Mouse (Mus musculus): Measurements from ENCODE around the gene Ifnlr1. TPM values are rescaled to one million over a fixed set of nuclear protein-coding genes. Genes with fewer than 3 reads are reported as not detected.
"Not testable (repeated sequence)": the region's sequence is repeated elsewhere in the genome, so short reads cannot be mapped to it uniquely, and the experiment has no call there.

The Ifnlr1 gene
- total RNA-seq (2021), result under 1 TPM; 0.08 to 0.10 TPM

DNA sequence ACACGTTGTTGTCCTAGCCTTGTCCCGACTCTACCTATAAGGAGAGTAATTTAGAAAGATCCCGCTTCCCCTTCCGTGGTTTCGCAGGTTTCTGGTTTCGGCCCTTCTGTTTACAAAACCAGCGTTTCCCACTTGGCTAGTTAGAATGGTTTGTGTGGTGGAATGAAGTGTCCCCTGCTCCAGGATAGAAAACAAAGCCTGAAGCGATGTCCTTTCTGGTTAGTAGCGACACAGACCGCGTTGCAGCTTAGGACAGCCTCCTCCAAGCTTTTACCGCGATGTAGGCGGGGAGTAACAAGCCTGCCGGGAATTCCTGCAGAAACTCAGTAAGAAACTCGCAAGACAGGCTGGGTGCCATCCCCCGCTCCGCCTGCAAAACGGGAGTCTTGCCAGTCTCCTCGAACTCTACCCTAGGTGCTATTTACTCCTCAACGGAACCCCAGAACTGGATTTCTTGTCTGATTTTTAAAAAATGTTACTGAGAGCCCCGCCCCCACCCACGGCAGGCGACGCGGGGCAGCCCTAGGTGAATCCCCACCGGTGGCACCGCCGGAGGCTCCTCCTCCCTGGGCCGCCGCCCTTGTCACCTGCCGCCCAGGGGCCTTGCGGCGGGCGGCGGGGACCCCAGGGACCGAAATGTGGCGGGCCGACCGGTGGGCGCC, at the start of gene Ifnlr1:
Gene Ifnlr1, plus strand, starts transcription at position 382 of the 662 bp plus-strand sequence.
- DNase-seq, result peak in 1 of 2 experiments; percentile 25

DNA sequence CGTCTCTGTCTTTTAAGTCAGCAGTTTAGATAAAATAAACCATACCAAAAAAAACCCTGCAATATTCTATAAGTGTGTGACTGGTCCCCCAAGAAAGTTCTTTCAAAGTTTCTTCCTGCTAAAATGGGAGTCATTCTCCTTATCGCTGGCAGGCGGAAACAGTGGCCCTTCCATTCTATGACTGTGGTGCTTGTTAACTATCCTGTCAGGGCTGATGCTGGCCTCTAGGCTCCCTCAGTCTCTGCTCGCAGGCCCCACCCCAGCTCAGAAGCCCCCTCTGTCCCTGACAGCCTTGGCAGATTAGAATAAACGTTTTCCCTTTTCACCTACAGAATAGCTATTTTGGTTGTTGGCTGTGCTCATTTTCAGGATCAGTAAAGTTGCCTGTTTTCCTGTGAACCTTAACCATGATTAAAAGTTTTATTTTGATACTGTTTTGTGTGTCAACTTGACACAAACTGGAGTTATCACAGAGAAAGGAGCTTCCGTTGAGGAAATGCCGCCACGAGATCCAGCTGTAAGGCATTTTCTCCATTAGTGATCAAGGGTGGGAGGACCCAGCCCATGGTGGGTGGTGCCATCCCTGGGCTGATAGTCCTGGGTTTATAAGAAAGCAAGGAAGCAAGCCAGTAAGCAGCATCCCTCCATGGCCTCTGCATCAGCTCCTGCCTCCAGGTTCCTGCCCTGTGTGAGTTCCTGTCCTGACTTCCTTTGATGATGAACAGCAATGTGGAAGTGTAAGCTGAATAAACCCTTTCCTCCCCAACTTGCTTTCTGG, 44.6 kb upstream of the Ifnlr1 start:
- not testable (repeated sequence) for DNase-seq

DNA sequence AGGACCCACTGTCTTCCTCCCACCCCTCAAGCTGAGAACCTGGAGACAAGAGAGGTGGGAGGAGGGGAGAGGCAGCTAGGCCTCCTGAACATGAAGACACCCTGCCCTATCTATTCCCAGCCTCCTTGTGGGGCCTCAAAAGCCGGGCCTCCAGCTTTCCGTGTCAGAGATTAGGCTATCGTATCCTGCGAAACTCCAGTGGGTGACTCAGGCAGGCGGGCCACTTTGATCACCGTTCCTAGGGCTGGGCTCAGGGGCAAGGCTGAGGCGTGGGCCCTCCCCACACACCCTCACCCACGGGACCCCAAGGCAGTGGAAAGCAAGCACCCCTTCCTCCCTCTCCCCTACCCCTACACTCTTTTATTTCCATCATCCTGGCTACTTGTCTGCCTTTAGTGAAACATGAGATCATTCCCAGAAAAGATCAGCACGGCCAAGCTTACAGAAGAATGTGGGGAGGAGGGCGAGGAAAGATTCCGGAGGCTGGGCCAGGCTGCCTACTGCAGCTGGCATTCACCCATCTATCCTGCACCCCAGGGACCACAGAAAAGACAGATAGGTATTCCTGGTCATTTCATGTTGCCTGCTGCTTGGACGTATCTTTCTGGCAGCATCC, 41.0 kb upstream of the Ifnlr1 start:
- no peak for DNase-seq

DNA sequence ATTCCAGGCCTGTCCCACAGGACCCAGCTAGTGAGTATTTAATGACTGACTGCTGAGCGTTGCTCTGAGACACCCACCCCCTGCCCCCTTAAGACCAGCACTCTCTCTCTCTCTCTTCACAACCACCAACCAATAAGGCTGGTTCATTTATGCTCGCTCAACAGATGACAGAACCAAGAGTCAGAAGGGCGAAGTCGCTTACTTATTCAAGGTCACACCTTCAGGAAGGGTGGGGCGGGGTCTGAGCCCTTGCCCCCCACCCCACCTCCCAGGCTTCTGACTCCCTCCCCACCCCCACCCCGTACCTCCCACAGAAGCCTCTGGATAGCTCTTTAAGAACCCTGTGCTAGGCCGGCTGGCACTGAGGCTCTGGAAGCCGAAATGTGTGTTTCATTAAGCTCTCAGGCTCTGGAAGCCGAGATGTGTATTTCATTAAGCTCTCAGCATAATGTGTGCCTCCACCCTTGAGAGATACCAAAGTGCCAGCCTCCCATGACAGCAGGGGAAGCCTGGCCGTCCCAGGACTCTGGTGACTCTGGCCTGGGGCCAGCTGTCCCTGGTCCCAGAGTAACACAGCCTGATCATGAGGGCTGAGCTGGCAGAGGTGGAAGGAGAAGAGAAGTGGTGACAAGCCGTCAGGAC, 33.0 kb upstream of the Ifnlr1 start:
- no peak for DNase-seq

DNA sequence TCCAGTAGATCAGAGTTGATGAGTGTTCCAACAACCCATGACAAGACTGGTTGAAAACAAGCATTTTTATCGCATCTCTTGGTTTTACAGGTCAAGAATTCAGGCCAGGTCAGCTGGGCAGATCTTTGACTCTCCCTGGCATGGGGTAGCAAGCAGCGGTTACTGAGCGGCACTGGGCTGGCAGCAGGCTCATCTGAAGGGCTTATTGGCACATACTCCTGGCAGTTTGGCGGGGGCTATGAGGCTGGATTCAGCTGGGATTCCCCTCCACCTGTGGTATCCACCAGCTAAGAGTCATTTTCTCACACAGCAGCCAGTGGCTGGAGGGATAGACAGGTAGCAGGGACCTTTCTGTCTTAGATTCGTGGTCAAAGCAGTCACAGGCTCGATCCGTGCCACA, 32.1 kb upstream of the Ifnlr1 start:
- no peak for DNase-seq

DNA sequence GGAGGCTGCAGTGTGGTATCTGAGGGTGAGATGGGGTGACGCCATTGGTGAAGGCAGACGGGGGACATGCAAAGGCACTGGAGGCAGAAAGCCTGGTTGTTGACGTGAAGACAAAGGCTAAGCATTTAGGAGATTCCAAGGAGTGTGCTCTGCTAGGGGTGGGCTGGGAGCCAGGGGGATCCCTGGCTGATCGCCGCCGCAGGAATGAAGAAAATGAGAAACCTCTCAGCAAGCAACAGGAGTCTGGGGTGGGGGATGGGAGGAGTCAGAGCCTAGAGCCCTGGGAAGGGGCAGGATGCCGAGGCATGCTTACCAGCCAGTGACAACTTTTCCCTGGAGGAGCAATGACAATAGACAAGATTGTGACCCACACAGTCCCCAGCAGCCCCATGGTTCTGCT, 30.6 kb upstream of the Ifnlr1 start:
- DNase-seq, result no peak

DNA sequence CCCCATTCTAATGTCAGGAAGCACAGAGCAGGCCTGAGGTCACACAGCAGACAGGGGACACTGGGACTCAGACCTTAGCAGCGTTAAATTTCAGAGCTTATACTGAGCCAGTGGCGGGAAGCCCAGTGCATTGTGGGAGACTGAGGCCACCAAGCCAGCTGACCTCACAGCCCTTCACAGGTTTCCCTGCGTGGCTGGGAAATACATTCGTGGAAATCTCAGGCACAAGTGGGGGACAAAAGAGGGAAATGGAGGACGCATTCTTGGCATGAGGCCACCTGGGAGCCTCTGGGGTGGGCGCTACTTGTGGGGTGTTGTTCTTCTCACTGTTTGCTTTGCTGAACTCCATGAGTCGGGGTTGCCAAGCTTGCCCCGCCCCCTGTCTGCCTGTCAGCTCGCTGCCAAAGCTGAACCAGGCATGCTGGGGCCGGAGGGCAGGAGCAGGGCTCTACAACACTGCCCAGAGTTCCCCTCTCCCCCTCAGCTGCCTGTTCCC, 29.9 kb upstream of the Ifnlr1 start:
- no peak for DNase-seq

DNA sequence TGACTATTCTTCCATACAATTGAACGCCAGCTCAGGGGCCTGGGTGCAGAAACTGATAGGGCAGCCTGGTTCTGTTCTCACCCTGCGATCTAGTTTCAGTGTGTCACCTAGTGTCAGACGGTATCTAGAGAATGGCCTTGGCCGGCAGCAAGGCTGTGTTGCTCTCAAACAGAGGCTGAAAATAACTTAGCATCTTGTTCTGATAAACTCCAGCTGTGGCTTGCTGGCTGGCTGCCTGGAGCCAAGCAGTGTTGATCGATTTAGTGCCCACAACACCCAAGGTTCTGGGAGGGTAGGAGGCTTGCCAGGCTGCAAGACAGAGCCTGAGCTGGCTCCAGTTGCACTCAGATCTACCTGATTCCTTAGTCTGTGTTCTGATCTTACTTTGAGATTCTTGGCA, 27.6 kb upstream of the Ifnlr1 start:
- no peak for DNase-seq

DNA sequence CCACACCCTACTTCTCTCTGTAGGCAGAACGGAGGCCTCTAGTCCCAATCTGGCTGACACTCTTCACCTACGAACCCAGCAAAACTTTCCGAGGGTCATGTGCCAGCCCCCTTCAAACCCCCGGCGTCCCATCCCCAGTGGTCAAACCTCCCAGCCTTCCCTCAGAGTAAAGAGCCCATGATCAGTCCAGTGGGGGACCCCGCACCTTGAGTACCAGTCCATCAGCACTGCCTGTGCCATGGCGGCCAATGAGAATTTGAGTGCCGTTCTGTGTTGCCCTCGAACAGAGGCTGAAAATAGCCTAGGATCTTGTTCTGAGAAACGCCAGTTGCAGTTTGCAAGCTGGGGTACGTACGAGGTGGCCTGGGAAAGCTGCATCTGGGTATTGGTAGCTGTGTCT, 27.2 kb upstream of the Ifnlr1 start:
- DNase-seq, result no peak

DNA sequence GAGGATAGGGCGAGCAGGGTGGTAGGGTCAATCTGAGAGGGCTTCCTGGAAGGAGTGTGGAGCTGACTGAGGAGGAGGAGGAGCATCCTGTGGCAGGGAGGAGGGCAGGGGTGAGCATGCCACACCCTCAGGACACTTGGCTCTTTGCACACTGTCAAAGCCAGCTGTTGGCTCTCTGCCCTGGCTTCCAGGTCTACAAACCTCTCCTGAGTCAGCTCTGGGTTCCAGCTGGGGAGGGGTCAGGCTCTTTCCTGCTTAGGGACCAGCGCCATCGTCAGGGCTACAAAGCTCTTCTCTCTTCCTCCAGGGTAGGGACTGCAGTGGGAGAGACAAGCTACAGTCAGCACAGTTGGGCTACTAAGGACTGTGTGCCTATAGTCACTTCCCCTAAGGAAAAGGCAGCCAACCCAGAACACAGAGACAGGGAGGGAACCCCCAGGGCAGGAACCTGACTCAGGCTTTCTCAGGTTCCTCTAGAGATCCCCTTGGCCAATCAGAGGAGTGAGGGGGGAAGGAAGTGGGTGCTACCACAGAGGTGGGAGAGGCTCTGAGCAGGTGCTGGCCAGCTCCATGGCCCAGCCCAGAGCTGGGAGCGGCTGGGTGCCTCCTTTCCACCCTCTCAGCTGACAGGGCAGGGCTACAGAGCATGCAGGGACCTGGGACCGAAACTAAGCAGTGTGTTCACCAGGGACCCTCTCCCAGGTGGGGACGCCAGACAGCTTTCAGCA, 24.8 kb upstream of the Ifnlr1 start:
- DNase-seq, result no peak

DNA sequence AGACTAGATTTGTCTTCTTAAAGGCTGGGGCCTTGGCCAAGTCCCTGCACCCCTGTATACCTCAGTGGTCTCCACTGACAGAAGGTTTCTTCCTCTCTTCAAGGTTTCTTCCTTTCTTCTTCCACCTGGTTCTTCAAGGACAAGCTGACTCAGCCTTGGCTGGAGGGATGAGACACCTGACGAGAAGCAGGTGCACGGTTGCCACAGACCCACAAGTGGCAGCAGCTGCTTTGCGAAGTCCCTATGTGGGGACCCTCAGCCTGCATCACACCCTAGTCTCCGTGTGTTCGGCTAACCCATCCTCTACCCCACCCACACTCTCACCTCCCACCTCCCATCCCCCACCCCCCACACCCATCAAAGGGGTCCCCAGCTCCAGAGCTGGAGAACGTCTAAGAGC, 24.1 kb upstream of the Ifnlr1 start:
- no peak for DNase-seq

DNA sequence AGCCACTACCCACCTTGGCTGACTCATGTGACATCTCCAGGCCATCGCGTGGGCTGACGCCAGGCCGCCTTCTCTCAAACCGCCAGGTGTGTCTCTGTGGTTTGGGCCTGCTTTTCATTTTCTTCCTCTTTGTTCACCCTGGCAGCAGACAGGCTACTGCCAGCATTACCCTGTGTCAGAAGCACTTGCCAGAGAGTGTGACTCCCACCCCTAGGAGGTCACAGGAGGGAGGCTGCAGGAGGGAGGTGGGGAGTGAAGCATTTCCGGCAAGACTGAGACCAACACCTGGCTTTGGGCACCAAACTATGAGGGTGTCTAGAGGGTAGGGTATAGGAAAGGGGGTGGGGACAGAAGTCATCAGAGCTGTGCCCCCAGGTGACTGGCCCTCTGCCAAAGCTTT, 21.4 kb upstream of the Ifnlr1 start:
- no peak for DNase-seq

DNA sequence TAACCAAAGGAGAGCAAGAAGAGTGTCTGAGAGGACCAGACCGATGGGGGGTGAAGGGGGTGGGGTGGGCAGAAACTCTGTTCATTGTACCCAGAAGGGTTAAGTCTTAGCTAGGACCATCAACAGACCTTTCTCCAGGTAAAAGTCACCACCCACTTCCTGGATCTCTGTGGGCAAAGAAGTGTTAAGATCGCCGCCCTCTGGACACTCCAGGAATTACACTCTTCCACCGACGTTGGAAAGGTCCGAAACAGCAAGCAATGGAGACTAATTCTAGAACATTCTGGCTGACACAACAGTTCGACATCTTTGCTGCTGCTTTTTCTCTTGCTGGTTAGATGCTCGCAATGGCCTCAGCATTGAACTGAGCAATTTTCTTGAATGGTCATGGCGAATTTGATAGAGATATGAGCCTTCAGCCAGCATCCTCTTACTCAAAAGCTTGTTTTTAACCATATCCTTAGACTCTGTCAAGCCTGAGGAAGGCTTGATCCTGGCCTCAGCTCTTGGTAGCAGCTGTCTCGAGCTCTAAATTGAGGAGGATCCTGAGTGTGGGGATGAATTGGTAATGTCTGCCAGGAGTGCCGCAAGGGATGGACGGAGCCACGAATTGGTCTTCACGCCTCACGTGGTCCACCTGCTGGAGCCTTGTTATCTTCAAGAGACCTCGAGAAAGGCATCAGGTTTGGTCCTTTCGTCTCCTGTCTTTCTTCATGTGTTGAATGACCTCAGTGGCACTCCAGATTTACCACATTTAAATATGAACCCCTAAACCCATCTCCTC, 19.7 kb upstream of the Ifnlr1 start:
- DNase-seq, result no peak

DNA sequence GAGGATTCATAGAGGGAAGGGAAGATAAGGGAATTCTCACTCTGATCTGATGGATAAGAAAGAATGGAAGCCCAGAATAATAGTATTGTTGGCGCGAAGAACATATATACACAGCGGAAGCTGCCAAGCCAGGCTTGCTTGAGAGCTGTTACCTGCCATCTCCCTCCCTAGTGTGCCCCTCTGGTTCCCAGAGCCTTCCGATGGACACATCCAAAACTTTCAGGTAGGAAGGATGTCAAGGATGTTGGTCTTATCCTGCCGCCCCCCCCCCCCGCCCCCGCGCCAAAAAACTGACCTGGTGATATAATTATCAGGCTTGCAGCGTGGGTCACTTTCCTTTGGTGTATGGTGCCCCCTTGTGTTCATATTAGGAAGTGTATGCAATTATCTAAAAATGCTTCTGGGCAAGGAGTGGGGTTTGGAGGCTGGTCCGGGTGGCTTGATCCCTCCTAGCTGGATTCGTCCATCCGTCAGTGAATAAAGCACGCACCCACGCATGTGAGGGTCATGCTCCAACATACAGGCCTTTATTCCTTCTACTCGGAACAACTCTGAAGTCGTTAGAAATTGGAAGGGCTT, 18.7 kb upstream of the Ifnlr1 start:
- no peak for DNase-seq

DNA sequence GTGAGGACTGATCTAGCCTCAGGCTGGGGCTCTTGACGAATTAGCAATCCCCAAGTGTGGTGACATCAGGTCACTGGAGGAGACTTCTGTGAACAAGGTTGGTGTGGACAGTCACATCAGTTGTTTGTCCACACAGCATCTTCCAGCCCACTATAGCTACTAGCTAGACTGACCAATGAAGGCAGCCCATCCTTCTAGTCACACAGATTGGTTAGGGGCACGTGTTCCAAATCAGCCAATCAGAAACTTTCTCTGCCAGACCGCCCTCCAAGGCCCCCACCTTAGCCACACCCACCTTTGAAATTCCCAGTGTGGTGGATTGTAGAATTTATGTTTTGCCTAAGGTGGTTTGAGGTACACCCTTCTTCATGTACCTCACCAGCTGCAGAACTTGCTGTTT, 12.6 kb upstream of the Ifnlr1 start:
- no peak for DNase-seq

DNA sequence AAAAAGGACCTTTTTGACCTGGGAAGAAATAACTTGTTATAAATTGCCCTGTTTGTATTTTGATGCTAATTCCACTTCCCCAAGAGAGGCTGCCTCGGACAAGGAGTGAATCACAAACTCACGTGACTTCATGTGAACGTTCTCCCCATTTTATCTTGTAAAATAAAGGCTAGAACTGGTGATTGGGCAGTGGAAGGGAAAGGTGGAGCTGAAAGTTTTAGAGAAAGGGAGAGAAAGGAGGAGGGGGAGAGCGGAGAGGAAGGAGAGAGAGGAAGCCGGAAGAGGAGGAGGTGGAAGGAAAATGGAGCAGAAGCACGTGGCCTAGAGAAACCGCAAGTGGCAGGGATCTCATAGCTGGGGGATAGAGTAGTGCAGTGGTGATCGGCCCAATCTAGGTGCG, 11.1 kb upstream of the Ifnlr1 start:
- DNase-seq, result no peak

DNA sequence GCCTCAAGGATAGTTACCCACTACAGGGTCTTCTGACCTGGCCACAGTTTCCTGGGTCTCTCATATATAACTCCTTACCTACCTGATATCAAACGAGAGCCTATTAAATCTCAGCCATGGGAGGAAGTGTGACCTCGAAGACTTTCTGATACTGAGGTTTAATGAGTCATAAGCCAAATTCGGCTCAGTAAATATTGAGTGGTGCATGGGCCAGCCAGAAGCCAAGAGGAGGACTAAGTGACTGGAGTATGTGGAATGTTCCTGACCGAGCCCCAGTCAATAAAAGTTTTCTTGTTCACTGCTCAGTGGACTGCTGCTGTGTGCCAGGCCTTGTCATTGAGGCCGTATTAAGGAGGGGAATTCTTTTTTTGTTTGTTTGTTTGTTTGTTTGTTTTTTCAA, 9.6 kb upstream of the Ifnlr1 start:
- DNase-seq, result no peak

DNA sequence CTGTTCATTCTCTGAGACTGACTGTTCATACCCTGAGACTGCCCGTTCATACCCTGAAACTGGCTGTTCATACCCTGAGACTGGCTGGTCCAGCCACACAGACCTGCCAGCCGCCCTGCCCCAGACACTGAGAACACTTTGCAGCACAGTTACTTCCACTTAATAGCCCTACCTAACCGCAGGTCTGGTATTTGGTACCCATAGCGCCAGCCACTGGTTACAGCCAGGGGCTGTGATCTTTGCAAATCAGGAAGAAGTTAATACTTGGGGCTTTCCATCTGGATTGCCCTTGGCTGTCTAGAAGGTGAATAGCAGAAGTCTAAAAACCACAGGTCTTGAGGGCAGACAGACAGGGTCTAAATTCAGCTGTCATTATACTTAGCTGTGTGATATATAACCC, 6.8 kb upstream of the Ifnlr1 start:
- DNase-seq, result no peak

DNA sequence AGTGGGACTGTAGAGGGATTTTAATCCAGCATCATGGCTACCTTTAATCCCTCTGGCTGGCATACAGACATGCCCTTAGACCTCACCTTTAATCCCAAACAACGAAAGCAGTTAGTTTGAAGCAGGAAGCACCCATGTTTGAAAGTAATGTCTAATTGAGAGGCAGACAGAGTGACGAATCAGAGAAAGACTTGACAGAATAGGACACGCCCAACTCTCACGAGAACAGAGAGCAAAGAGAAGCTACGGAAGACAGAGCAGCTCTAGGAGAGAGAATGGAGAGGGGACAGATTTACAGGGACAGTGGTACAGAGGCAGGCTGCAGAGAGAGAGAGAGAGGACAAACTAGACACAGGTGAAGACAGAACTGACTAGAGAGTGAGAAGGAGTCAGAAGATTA, 4.3 kb upstream of the Ifnlr1 start:
- no peak for DNase-seq

DNA sequence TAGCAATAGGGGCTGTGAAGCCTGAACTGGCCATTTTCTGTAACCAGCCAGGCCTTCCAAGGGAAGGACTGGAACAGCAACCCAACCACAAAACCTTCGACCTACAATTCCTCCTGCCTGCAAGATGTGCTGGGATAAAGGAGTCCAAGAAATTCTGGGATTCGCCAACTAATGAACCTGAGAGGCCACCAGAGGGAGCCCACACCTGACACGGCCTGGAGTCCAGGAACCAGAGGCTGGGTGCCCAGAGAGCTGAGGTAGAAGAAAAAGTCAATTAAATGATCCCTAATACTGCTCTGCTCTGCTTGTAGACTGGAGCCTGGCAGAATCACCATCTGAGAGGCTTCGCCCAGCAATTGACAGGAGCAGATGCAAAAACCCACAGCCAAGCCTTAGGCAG, 2.5 kb upstream of the Ifnlr1 start:
- no peak for DNase-seq

DNA sequence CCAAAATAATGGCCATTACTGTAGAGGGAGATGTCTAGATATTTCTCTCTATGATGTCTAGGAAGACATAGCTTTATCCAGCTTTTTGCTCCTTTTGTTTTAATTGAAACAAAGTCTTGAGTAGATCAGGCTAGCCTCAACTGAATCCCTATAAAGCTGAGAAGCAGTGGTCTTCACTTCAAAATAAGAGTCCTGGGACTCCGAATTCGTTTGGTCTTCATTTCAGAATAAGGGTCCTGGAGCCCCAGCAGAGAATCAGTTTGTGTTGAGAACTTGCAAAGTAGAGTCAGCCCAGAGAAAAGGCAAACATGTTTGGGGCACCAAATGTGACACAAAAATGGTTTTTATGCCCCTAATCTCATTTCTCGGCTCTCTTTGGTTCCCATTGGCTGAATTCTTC, 1.4 kb upstream of the Ifnlr1 start:
- DNase-seq, result no peak

Data from layer of hippocampus, postnatal 36 days (tissue).